Mouse (Mus musculus): ENCODE data around the gene Marveld1. TPM values are rescaled to one million over a fixed set of nuclear protein-coding genes. Genes with fewer than 3 reads are reported as not detected.

Gene Marveld1
- total RNA-seq (2023), result 1 to 10 TPM in 1 of 2 experiments, under 1 TPM in 1; 0.77 to 1.2 TPM

GRCm38 (mm10) chr19:42147170-42147768 lies at the start of gene Marveld1:
Gene Marveld1 (plus strand): TSS chr19:42147400.

GRCm38 (mm10) chr19:42128787-42129508 lies 18.3 kb upstream of the Marveld1 start, which contains the start of gene Avpi1:
Gene Avpi1 (minus strand): TSS chr19:42129059.

GRCm38 (mm10) chr19:42163764-42164163 lies 16.6 kb downstream of the Marveld1 start, which contains the start of gene Zfyve27:
Gene Zfyve27 (plus strand): TSS chr19:42163951.

Other genes starting within 250 kb of the Marveld1 start
- 100 to 1,000 TPM; 102 to 106 TPM for gene Pgam1, start 235.5 kb upstream of the Marveld1 start, total RNA-seq (2023)
- 10 to 100 TPM; 53.8 to 57.0 TPM for gene Exosc1, start 214.0 kb upstream of the Marveld1 start, total RNA-seq (2023)
- gene Zdhhc16, start 213.9 kb upstream of the Marveld1 start, total RNA-seq (2023), result 10 to 100 TPM; 40.3 to 41.5 TPM
- 100 to 1,000 TPM in 1 of 2 experiments, 10 to 100 TPM in 1; 79.2 to 111 TPM for gene Mms19, start 166.2 kb upstream of the Marveld1 start, total RNA-seq (2023)
- gene Ubtd1, start 165.6 kb upstream of the Marveld1 start, total RNA-seq (2023), result 1 to 10 TPM; 8.8 to 9.3 TPM
- not detected for gene Ankrd2, start 111.4 kb upstream of the Marveld1 start, total RNA-seq (2023)
- gene Hoga1, start 101.8 kb upstream of the Marveld1 start, total RNA-seq (2023), result not detected
- not detected for gene 4933411K16Rik, start 95.2 kb upstream of the Marveld1 start, total RNA-seq (2023)
- gene Morn4, start 61.0 kb upstream of the Marveld1 start, total RNA-seq (2023), result under 1 TPM in 1 of 2 experiments, not detected in 1; 0.29 TPM
- 10 to 100 TPM; 40.8 to 42.0 TPM for gene Pi4k2a, start 56.9 kb upstream of the Marveld1 start, total RNA-seq (2023)
- gene Avpi1, start 18.3 kb upstream of the Marveld1 start, total RNA-seq (2023), result 1 to 10 TPM; 1.1 to 4.1 TPM
- 10 to 100 TPM; 80.3 to 86.8 TPM for gene Zfyve27, start 16.6 kb downstream of the Marveld1 start, total RNA-seq (2023)
- gene Sfrp5, start 54.9 kb downstream of the Marveld1 start, total RNA-seq (2023), result not detected
- gene Golga7b, start 100.2 kb downstream of the Marveld1 start, total RNA-seq (2023), result not detected